Mouse (Mus musculus) ZHBTc4 (cell line): Measurements from ENCODE around the gene Mto1.
"Not testable (repeated sequence)": the region's sequence is repeated elsewhere in the genome, so short reads cannot be mapped to it uniquely, and the experiment has no call there.

Source experiments
- DNase-seq: peaks from one replicate; pipeline ENCODE4 v3.0.0-alpha.2; 2011; ENCODE audit warnings: low read depth, low spot score

Gene Mto1

DNA sequence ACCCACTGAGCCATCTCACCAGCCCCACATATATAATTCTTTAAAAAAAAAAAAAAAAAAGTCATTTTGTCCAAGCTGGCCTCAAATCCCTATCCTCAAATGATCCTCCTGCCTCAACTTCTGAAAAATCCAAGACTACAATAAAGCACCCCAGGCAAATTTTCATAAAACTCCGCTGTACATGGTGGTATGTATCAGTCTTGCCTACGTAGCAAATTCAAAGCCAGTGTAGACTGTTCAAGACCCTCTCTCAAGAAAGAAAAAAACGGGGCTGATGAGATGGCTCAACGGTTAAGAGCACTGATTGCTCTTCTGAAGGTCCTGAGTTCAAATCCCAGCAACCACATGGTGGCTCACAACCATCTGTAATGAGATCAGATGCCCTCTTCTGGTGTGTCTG is 27.9 kb downstream of the Mto1 start:
- peak; percentile 74 for DNase-seq

DNA sequence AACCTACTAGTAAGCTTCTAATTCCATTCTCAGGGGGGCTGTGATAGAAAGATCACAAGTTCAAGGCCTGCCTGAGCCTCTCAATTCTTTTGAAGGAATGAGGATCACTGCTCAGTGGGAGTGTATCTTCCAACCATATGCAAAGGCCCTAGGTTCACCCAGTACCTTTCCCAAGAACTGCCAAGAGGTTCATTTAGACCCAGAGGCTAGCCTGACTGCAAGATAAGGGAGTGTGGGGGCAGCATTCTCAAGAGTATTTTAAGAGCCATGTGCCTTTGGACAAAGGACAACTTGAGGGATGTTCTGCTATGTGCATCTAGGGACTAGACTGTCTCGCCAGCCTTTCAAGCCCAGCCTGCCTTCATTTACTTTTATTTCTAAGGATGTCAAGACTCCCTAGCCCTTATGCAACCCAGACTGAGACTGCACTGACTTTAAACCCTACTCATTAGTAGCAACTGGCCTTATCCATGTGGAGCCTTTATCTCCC is 28.6 kb downstream of the Mto1 start:
- DNase-seq: peak; percentile 88

DNA sequence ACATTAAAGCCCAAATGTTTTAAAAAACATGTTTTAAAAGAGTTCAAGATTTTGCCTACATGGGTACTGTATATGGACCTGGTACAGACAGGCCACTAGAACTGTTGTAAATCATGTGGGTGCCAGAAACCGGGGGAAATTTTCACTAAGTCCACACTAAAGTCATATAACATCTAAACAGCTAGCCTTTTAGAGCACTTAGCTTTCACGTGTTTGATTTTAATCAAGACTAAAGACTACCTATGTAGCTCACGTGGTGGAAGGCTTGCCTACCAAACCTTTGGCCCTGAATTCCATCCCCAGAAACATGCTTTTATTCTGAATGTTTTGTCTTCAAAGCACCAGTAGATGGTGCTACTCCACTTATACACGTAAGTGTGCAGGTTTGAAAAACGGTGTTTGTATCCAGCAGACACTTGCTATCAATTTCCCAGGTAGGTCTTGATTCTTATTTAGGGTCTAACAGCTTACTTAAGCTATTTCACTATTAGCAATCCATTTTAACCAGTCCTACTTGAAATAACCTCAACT is 29.1 kb downstream of the Mto1 start:
- DNase-seq: peak; percentile 78

DNA sequence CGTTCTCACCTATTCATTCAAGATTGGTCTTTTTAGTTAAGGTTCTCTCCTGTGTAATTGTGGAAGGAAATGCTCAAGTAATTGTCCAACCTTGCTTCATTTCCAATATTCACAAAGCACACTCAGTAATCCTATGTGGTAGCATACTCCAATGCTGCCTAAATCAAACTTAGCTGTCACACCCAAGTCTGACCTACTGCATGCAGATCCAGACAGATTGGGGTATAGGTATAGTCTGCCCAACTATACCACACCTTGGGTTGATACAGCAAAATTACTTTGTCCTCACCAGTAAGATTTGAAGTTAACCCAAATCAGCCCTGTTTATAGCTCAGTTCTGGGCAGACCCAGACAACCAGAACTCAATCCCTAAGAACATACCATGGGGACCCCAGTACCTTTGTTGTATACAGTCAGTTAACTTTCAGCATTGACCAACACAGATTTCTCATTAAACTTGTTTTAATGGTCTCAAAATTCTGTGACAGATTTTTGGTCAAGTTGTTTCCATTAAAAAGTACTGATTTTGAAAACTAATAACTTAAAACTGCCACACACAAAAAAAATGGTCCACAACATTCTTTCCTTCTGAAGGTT is 30.1 kb downstream of the Mto1 start:
- DNase-seq: peak; percentile 54

DNA sequence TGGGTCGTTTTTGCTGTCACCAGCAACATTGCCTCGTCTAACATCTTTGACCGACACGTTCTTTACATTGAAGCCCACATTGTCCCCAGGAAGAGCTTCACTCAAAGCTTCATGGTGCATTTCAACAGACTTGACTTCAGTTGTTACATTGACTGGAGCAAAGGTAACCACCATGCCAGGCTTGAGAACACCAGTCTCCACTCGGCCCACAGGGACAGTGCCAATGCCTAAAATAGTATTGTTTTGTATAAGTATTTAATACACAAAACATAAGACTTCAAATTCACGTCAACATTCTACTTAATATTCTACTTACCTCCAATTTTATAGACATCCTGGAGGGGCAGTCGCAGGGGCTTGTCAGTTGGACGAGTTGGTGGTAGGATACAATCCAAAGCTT is 31.3 kb downstream of the Mto1 start:
- DNase-seq: not testable (repeated sequence)

DNA sequence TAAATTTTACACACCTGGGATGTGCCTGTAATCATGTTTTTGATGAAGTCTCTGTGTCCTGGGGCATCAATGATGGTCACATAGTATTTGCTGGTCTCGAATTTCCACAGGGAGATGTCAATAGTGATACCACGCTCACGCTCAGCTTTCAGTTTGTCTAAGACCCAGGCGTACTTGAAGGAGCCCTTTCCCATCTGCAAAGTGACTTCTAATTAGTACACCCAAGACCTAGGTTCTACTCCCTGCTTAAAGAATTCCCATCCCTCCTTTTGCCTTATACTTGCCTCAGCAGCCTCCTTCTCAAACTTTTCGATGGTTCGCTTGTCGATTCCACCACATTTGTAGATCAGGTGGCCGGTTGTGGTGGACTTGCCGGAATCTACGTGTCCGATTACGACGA is 32.2 kb downstream of the Mto1 start:
- not testable (repeated sequence) for DNase-seq

DNA sequence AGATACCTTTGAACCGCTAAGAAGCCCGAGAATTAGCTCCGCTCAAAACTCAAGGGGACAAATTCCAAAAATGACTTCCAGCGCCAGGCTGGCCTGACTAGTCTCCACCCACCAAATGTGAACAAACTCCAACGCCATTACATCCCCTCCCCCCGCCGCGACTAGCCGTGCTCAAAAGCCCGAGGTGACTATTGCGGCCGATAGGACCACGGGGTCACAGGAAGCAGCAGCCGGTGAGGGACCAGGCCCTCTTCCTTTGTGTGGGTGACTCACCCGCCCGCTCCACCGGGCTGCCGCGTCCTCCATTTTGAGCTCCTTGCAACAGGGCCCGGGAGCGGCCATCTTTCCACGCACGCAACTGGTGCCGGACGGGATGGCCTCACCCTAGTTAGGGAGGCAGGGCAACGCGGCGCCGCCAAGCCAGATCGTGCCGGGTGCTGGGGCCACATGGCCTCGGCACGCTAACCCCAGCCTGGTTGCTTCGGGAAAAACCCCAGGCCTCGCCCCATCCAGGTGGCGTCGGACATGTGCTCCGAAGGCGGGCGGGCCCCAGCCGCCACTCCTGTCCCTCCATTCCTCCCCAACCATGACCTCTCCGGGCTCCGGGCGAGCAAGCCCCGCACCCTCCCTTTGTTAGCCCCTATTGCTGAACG is 32.8 kb downstream of the Mto1 start:
- DNase-seq: peak; percentile 80

DNA sequence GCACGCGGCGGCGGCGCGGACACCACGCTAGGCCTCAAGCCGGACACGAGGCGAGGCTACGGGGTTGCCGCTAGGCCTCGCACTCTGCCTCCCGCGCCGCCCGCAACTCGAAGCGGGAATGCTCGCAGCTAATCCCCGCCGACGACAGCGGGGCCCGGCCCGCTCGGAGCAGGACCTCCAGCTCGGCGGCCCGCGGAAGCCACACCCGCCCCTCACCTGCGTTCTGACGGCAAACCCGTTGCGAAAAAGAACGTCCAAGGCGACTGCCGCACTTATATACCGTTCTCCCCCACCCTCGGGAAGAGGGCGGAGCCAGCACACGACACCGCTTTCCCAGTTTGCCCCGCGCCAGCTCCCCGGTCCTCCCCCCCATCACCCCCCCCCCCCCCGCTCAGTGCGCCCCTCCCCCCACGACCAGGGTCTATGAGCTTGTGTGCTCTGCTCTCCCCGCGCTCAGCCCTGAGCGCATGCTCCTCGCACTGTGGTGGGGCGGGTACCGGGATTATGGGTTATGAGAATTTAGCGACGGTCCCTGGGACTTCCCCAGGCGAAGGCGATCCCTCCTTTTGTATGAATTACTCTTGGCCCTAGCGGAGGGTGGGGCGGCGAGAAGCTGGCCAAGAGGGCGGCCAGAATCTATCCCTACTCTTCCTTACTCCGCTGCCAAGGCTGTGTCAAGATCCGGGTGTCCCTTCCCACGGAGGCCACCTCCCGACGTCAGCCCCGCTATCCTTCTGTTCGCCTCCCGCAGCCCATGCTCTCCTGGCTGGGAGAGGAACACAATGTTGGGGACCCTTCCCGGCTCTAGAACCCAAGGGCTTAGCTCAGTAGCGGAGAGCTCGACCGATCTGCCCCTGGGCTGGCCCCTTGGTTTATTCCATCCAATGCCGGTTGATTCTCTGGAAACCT is 33.7 kb downstream of the Mto1 start:
- DNase-seq: peak; percentile 100

DNA sequence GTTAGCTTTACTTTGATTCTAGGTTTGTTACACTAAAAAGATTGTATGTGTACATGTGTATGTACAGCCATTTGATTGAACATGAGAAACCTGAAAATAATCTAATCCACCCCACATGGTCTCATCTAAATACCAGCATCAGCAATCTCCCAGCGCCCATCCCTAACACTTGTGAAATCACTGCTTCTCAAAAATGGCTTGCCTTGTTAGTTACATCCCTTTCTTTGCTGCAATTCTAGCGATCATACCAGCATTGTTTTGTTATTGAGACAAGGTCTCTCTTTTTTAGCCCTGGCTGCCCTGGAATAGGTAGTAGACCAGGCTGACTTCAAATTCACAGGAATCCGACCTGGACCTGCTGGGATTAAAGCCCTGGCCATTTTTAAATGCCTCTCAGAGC is 34.4 kb downstream of the Mto1 start:
- peak; percentile 42 for DNase-seq

DNA sequence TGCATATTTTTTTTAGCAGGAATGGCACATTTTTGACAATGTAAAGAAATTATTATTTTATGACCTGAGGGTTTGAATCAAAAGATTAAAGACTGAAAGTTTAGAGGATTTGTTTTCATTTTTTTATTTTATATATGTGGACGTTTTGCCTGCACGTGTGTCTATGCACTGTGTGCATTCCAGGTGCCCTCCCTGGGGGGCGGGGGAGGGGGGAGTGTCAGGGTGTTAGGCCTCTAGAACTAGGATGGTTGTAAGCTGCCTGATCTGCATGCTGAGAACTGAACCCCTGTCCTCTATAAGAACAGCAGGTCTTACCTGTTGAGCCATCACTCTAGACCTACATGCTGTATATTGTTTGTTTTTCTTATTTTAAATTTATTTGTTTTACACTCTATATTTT is 36.7 kb downstream of the Mto1 start:
- no peak for DNase-seq

DNA sequence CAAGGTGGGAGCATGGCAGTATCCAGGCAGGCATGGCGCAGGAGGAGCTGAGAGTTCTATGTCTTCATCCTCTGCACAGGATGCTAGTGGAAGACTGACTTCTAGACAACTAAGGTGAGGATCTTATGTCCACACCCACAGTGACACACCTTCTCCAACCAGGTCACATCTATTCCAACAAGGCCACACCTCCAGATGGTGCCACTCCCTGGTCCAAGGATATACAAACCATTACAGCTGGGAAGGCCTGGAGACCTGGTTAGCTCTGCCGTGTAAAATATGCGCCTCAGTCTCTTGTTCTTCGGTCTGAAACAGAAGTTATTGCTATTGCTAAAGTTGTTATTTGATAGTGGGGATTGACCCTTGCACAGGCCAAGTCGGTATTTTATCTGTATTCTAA is 40.0 kb downstream of the Mto1 start:
- peak; percentile 58 for DNase-seq

DNA sequence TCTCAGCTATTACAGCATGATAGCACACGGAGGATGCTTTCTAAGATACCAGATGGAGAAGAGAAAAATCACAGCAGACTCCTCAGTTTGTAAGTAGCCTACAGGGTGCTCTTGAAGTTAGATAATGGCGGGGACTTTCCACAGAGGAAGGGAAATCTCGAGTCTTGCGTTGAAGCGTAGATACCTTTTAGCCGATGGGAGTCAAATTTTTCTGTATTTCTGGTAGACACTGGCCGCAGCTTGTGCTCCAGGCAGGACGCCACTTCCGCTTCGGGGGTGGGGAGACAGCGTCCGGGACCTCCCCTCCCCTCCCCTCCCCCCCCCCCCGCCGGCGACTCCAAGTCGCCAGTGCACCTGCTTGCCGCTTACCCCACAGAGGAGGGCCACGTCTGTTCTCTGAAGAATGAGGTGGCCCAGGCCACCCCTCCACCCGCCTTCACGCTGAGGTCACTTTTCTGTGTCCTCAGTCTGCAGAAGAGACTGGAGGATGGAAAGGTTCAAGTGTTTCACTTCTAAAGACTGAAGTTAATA is 40.9 kb downstream of the Mto1 start, which contains the start of gene Eef1a1:
Gene Eef1a1 (minus strand): TSS at position 262 of the 531 bp plus-strand sequence.
- DNase-seq: peak; percentile 83

DNA sequence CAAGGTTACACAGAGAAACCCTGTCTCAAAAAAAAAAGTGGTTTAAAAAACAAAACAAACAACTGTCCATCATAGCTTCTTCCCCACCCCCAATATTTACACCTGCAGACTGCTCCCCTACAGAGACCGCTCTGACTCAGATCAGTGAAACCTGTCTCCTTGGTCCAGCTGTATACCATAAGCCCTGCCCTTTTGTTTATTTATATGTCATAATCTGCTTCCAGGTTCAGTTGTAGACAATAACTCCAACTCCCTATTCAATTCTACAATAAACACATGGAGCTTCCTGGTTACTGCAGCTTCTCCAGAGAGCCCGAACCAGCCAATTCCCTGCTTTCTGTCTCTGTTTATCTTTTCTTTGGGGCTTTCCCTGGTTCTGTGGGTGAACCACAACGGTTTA is 43.2 kb downstream of the Mto1 start:
- DNase-seq: no peak

DNA sequence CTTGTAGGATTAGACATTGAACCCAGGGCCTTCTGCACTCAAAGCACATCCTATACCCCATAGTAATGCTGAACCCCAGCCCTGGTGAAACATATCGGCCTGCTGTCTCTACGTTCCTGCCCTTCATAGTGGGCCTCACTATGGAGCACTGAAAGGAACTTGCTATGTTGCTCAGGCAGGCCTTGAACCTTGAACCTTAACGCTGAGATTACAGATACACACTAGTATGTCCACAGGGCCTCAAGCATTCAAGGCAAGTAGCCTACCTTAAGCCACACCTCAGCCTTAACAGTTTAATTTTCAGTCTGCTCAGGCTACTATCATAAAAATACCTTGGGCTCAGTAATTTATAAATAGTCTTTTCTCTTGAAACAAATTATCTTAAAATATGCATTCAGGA is 44.2 kb downstream of the Mto1 start:
- no peak for DNase-seq

DNA sequence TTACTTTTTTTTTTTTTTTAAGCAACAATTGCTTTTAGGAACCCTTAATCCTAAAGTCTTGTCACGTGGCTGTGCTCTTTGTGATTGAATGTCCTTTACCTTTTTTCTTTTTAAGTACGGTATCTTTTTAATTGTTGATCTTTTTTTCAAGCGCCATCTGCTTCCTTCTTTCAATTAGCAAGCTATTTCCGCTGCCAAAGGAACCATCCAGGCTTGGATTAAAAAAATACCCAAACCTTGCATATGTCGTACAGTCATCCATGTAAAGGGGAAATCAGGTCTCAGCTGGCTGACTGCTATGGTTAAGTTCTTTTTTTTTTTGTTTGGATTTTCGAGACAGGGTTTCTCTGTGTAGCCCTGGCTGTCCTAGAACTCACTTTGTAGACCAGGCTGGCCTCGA is 45.2 kb downstream of the Mto1 start:
- no peak for DNase-seq

DNA sequence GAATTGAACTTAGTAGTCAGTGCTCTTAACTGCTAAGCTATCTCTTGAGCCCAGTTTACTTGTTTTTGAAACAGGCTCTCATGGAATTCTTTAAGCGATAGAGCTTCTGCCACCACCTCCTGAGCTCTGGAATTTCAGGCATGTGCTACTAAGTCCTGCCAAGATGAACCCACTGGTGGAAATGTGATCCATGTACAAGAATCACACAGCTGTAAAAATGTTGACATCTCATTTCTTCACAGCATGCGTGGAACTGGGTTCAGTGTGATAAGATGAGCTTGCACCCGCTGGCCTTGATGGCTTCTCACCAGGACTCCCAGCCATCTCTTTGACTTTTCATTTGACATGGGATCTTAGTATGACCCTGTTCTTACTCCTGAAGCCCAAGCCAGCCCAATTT is 52.4 kb downstream of the Mto1 start:
- no peak for DNase-seq

DNA sequence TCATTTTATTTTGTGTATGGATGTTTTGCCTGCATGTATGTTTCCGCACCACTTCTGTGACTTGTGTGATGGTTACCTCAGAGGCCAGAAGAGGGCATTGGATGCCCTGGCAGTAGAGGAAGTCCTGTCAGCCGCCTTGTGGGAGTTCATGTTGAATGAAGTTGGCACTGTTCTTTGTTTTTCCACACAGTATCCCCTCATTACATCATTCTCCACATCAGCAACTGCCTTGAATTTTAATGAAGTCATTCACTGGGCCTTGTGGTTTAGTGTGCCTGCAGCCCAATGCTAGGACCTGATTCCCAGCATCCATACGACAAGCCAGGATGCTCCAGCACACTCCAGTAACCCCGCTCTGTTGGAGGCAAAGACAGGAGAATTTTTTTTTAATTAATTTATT is 53.3 kb downstream of the Mto1 start:
- no peak for DNase-seq

DNA sequence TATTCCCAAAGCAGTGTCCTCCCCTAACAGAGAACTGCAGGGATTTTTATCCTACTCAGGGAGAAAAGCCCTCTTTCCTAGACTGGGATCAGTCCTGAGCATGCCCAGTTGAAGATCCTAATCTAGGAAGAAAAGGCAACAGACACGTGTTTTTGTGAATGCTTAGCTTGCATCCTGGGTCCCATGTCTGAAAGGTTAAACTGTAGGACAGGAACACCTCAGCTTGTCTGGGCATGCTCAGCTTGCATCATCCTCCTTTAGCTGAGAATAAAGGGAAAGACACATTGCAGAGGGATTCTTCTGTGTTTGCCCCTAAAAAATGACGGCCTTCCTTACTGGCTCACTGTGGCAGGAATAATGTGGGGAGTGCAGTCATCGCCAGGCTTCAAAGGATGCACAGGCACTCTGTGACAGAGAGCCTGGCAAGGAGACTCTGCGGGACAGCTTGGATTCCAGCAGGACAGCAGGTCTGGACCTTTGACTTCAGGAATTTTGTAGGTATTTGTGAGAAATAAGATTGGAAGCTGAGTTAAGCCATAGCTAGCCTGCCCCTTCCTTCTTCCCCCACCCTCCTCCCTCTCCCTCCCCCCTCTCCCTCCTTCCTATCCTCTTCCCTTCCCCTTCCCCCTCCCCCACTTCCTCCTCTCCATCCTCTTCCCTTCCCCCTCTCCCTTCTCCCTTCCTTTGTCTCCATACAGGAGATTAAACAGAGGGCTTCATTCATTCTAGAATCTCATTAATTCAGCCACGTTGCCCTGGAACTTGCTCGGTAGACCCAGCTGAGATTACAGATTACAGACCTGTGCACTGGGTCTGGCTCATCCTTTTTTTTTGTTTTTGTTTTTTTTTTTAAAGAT is 55.4 kb downstream of the Mto1 start:
- peak; percentile 86 for DNase-seq

DNA sequence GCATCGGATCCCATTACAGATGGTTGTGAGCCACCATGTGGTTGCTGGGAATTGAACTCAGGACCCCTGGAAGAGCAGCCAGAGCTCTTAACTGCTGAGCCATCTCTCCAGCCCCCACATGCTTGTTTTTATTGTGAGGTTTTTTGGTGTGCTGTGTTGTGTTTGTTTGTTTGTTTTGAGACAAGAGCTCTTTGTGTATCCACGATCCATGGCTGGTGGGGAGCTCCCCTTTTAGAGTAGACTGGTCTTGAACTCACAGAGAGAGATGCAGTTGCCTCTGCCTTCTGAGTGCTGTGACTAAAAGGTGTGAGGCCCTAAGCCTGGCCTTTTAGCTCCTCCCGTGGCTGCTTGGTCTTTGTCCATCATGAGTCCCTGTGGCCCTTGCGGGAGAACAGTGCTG is 56.1 kb downstream of the Mto1 start:
- DNase-seq: peak; percentile 32

DNA sequence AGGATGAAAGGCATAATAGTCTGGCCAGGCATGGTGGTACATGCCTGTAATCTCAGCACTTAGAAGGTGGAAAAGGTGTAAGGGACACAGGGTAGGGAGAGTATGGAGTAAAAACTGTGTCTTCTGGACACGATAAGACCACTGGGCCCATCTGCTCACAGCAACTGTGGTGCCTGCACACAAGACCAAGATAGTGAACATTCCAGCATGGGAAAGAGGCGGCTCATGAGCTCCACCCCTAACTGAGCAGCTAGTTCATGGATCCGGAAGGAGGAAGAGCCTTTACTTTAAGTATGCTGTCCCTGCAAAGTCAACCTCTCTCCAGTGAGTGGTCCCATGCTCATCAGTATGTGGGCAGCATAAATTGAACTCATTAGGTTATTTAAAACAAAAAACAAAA is 56.7 kb downstream of the Mto1 start:
- DNase-seq: peak; percentile 74

DNA sequence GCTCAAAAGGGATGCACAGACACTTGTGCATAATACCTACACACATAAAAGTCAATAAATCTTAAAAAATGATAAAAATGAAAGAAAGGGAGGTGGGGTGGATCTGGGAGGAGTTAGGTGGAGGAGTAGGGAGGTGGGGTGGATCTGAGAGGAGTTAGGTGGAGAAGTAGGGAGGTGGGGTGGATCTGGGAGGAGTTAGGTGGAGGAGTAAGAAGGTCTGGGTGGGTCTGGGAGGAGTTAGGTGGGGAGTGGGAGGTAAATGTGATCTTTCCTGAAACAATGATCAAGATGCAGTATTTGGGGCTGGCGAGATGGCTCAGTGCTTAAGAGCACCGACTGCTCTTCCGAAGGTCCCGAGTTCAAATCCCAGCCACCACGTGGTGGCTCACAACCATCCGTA is 57.2 kb downstream of the Mto1 start:
- no peak for DNase-seq
